Mouse (Mus musculus): ENCODE data around the gene Arhgap19. TPM values are rescaled to one million over a fixed set of nuclear protein-coding genes. Genes with fewer than 3 reads are reported as not detected.

Gene Arhgap19
- polyA plus RNA-seq, 1 experiment from 2014 or later: 11.9 TPM

GRCm38 (mm10) chr19:41796148-41796760, 5.6 kb downstream of the Arhgap19 start:
- no peaks in the 10 kb centered on the region for H3K27me3 ChIP-seq (replicated peaks)
- H3K9ac ChIP-seq: no peak overlapping the region
- H3K4me2 ChIP-seq: no peak overlapping the region
- no peak overlapping the region for H3K27ac ChIP-seq (replicated peaks)
- H3K4me1 ChIP-seq: peaks cover 14% of the 10 kb centered on the region
- H3K4me3 ChIP-seq: no peak overlapping the region
- no peaks in the 10 kb centered on the region for H3K9me3 ChIP-seq
- WGBS: 85% methylated on average over 3 of the region's 3 CpGs
- H3K36me3 ChIP-seq: peaks cover 4% of the 10 kb centered on the region
- no peak for ATAC-seq (ENCODE audit: extremely low read depth, insufficient number of reproducible peaks, low FRiP score, low TSS enrichment)

- WGBS: 82% methylated on average over 6 of the region's 6 CpGs
Measured at GRCm38 (mm10) chr19:41794901-41795300, 6.9 kb downstream of the Arhgap19 start.

GRCm38 (mm10) chr19:41794017-41794416, 7.8 kb downstream of the Arhgap19 start:
- no peak for ATAC-seq (ENCODE audit: extremely low read depth, insufficient number of reproducible peaks, low FRiP score, low TSS enrichment)
- Histone ChIP-seq H3K4me3 (no peak overlapping the region), H3K9ac (no peak overlapping the region; the same call in 1 of the 2 replicates), H3K4me2 (no peak overlapping the region), H3K27me3 (replicated peaks) (no peaks in the 10 kb centered on the region), H3K4me1 (0 out of 2 replicates have a peak, but pooled peaks cover 2% of the 10 kb centered on the region), H3K9me3 (no peaks in the 10 kb centered on the region), H3K36me3 (peaks cover 15% of the 10 kb centered on the region), H3K27ac (replicated peaks) (no peak overlapping the region)

More at GRCm38 (mm10) chr19:41794901-41795300, 6.9 kb downstream of the Arhgap19 start:
- Histone ChIP-seq H3K4me1 (peaks cover 4% of the 10 kb centered on the region), H3K9ac (no peak overlapping the region), H3K27ac (replicated peaks) (no peak overlapping the region), H3K4me2 (no peak overlapping the region), H3K4me3 (no peak overlapping the region), H3K9me3 (no peaks in the 10 kb centered on the region), H3K27me3 (replicated peaks) (no peaks in the 10 kb centered on the region), H3K36me3 (peaks cover 11% of the 10 kb centered on the region)
- ATAC-seq (ENCODE audit: extremely low read depth, insufficient number of reproducible peaks, low FRiP score, low TSS enrichment): no peak

- Histone ChIP-seq H3K4me1 (0 out of 2 replicates have a peak, but pooled peaks cover 2% of the 10 kb centered on the region), H3K9me3 (no peaks in the 10 kb centered on the region), H3K4me2 (no peak overlapping the region), H3K4me3 (no peak overlapping the region), H3K36me3 (peaks cover 15% of the 10 kb centered on the region), H3K9ac (no peak overlapping the region), H3K27ac (replicated peaks) (no peak overlapping the region), H3K27me3 (replicated peaks) (no peaks in the 10 kb centered on the region)
- 59% methylated on average over 1 of the region's 1 CpGs for WGBS
- ATAC-seq (ENCODE audit: extremely low read depth, insufficient number of reproducible peaks, low FRiP score, low TSS enrichment): no peak
Measured at GRCm38 (mm10) chr19:41792934-41793486, 8.8 kb downstream of the Arhgap19 start.

GRCm38 (mm10) chr19:41791384-41791783, 10.5 kb downstream of the Arhgap19 start:
- 88% methylated on average over 2 of the region's 2 CpGs for WGBS
- no peaks in the 10 kb centered on the region for H3K27me3 ChIP-seq (replicated peaks)
- H3K9me3 ChIP-seq: no peaks in the 10 kb centered on the region
- ATAC-seq (ENCODE audit: extremely low read depth, insufficient number of reproducible peaks, low FRiP score, low TSS enrichment): no peak
- no peak overlapping the region for H3K4me3 ChIP-seq
- H3K27ac ChIP-seq (replicated peaks): no peak overlapping the region
- 0 out of 2 replicates have a peak, but pooled peaks cover 2% of the 10 kb centered on the region for H3K4me1 ChIP-seq
- peaks cover 28% of the 10 kb centered on the region for H3K36me3 ChIP-seq
- H3K4me2 ChIP-seq: no peak overlapping the region
- no peak overlapping the region for H3K9ac ChIP-seq

- no peak for ATAC-seq (ENCODE audit: extremely low read depth, insufficient number of reproducible peaks, low FRiP score, low TSS enrichment)
- Histone ChIP-seq H3K4me1 (no peaks in the 10 kb centered on the region), H3K9ac (no peak overlapping the region), H3K4me2 (no peak overlapping the region), H3K4me3 (no peak overlapping the region), H3K9me3 (no peaks in the 10 kb centered on the region), H3K27ac (replicated peaks) (no peak overlapping the region), H3K36me3 (peaks cover 45% of the 10 kb centered on the region), H3K27me3 (replicated peaks) (no peaks in the 10 kb centered on the region)
- 55% methylated on average over 10 of the region's 10 CpGs for WGBS
Measured at GRCm38 (mm10) chr19:41789110-41789961, 12.5 kb downstream of the Arhgap19 start.

GRCm38 (mm10) chr19:41786896-41787295, 15.0 kb downstream of the Arhgap19 start:
- H3K4me3 ChIP-seq: no peak overlapping the region
- 91% methylated on average over 1 of the region's 1 CpGs for WGBS
- H3K4me1 ChIP-seq: no peaks in the 10 kb centered on the region
- H3K4me2 ChIP-seq: no peak overlapping the region
- no peaks in the 10 kb centered on the region for H3K9me3 ChIP-seq
- H3K36me3 ChIP-seq: peaks cover 61% of the 10 kb centered on the region
- no peak for ATAC-seq (ENCODE audit: extremely low read depth, insufficient number of reproducible peaks, low FRiP score, low TSS enrichment)
- H3K9ac ChIP-seq: no peak overlapping the region
- H3K27me3 ChIP-seq (replicated peaks): no peaks in the 10 kb centered on the region
- no peak overlapping the region for H3K27ac ChIP-seq (replicated peaks)

- Histone ChIP-seq H3K27me3 (replicated peaks) (no peaks in the 10 kb centered on the region), H3K4me1 (no peaks in the 10 kb centered on the region), H3K4me2 (no peak overlapping the region), H3K36me3 (peaks cover 73% of the 10 kb centered on the region), H3K4me3 (no peak overlapping the region), H3K27ac (replicated peaks) (no peak overlapping the region), H3K9me3 (no peaks in the 10 kb centered on the region), H3K9ac (no peak overlapping the region)
- no peak for ATAC-seq (ENCODE audit: extremely low read depth, insufficient number of reproducible peaks, low FRiP score, low TSS enrichment)
- WGBS: 77% methylated on average over 6 of the region's 6 CpGs
Measured at GRCm38 (mm10) chr19:41777514-41777913, 24.3 kb downstream of the Arhgap19 start.

GRCm38 (mm10) chr19:41768711-41769110, 33.1 kb downstream of the Arhgap19 start:
- WGBS: 89% methylated on average over 7 of the region's 7 CpGs

GRCm38 (mm10) chr19:41766628-41767027, 35.2 kb downstream of the Arhgap19 start:
- Histone ChIP-seq H3K4me2 (no peak overlapping the region), H3K27ac (replicated peaks) (no peak overlapping the region), H3K36me3 (peaks cover 42% of the 10 kb centered on the region), H3K9me3 (no peaks in the 10 kb centered on the region), H3K4me3 (no peak overlapping the region), H3K27me3 (replicated peaks) (no peaks in the 10 kb centered on the region), H3K4me1 (no peaks in the 10 kb centered on the region), H3K9ac (no peak overlapping the region)
- 82% methylated on average over 5 of the region's 5 CpGs for WGBS
- ATAC-seq (ENCODE audit: extremely low read depth, insufficient number of reproducible peaks, low FRiP score, low TSS enrichment): no peak

More at GRCm38 (mm10) chr19:41768711-41769110, 33.1 kb downstream of the Arhgap19 start:
- no peaks in the 10 kb centered on the region for H3K4me1 ChIP-seq
- no peak overlapping the region for H3K27ac ChIP-seq (replicated peaks)
- ATAC-seq (ENCODE audit: extremely low read depth, insufficient number of reproducible peaks, low FRiP score, low TSS enrichment): no peak
- no peak overlapping the region for H3K9ac ChIP-seq
- H3K4me2 ChIP-seq: no peak overlapping the region
- H3K27me3 ChIP-seq (replicated peaks): no peaks in the 10 kb centered on the region
- H3K36me3 ChIP-seq: peaks cover 61% of the 10 kb centered on the region
- no peaks in the 10 kb centered on the region for H3K9me3 ChIP-seq
- H3K4me3 ChIP-seq: no peak overlapping the region

GRCm38 (mm10) chr19:41763870-41764660, 37.8 kb downstream of the Arhgap19 start:
- ATAC-seq (ENCODE audit: extremely low read depth, insufficient number of reproducible peaks, low FRiP score, low TSS enrichment): no peak
- Histone ChIP-seq H3K4me2 (no peak overlapping the region), H3K9me3 (no peaks in the 10 kb centered on the region), H3K4me3 (no peak overlapping the region), H3K36me3 (peaks cover 21% of the 10 kb centered on the region), H3K9ac (no peak overlapping the region), H3K4me1 (no peaks in the 10 kb centered on the region), H3K27me3 (replicated peaks) (no peaks in the 10 kb centered on the region), H3K27ac (replicated peaks) (no peak overlapping the region)
- 28% methylated on average over 12 of the region's 12 CpGs for WGBS

Data from heart, embryonic 13.5 days (tissue).